Mouse (Mus musculus): ENCODE results near the gene Tmem208. TPM values are rescaled to one million over a fixed set of nuclear protein-coding genes. Genes with fewer than 3 reads are reported as not detected.

The Tmem208 gene
- polyA plus RNA-seq, 1 experiment from 2014 or later, result 124 TPM

DNA sequence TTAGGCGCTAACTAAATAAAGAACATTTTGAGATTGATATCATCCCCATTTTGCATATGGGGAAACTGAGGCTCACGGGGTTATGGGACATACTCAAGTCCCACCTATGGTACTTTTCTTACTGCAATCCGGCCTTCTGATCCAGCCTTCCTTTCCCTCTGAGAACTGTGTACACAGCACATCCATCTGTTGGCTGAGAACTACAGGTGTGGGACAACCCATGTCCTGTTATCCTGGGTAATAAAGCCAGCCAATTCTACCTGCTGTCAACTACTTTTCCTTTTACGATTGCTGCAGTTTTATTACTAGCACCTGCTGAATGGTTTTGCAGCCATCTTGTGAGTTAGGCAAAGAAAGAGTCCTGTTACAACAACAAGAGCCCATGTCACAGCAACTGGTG is 28.4 kb downstream of the Tmem208 start:
- Histone ChIP-seq H3K4me3 (replicated peaks; ENCODE audit: low read length) (no peak overlapping the region), H3K27ac (ENCODE audit: low read length) (no peak overlapping the region), H3K4me1 (ENCODE audit: control insufficient read depth, insufficient read depth, low read length) (no peaks in the 10 kb centered on the region), H3K9me3 (replicated peaks; ENCODE audit: control insufficient read depth, low read length) (no peaks in the 10 kb centered on the region), H3K4me2 (ENCODE audit: low read depth, low read length) (no peak overlapping the region), H3K9ac (ENCODE audit: low read length) (no peak overlapping the region), H3K36me3 (ENCODE audit: control insufficient read depth, insufficient read depth, low read length) (no peaks in the 10 kb centered on the region), H3K27me3 (ENCODE audit: control insufficient read depth, insufficient read depth, low read length) (peaks cover 6% of the 10 kb centered on the region; the same call in 1 of the 2 replicates)
- ATAC-seq (ENCODE audit: insufficient read depth, low FRiP score), result no peak
- 91% methylated on average over 4 of the region's 4 CpGs for WGBS

DNA sequence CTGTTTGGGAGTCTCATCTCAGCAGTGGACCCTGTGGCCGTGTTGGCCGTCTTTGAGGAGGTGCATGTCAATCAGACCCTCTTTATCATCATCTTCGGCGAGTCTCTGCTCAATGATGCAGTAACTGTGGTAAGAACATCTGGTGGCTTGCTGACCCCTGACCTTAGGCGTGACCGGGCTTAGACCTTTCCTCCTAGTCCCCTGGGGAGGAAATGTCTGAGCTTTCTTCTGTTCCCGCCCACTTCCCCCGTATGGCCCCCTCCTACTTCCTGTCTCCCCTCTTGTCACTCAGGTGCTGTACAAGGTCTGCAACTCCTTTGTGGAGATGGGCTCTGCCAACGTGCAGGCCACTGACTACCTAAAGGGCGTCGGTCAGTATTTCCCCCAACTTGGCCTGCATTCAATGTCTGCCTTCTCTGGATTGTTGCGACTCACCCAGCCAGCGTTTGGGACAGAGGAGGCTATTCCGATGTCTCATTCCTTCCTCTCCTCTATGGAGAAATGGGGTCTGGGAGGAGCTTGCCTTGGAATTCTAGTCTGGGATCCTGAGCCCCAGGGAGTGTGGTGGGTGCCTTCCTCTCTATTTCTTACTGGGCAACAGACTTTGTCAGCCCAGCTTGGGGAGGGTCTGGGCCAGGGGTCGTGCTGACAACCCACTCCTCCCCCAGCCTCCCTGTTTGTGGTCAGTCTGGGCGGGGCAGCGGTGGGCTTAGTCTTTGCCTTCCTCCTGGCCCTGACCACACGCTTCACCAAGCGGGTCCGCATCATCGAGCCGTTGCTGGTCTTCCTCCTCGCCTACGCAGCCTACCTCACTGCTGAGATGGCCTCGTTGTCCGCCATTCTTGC is 29.2 kb downstream of the Tmem208 start:
- Histone ChIP-seq H3K9me3 (replicated peaks; ENCODE audit: control insufficient read depth, low read length) (no peaks in the 10 kb centered on the region), H3K36me3 (ENCODE audit: control insufficient read depth, insufficient read depth, low read length) (no peaks in the 10 kb centered on the region), H3K4me2 (ENCODE audit: low read depth, low read length) (no peak overlapping the region), H3K4me1 (ENCODE audit: control insufficient read depth, insufficient read depth, low read length) (no peaks in the 10 kb centered on the region), H3K27ac (ENCODE audit: low read length) (no peak overlapping the region), H3K9ac (ENCODE audit: low read length) (no peak overlapping the region), H3K4me3 (replicated peaks; ENCODE audit: low read length) (no peak overlapping the region), H3K27me3 (ENCODE audit: control insufficient read depth, insufficient read depth, low read length) (peaks cover 3% of the 10 kb centered on the region; the same call in 1 of the 2 replicates)
- WGBS, result 71% methylated on average over 26 of the region's 26 CpGs
- ATAC-seq (ENCODE audit: insufficient read depth, low FRiP score), result no peak

DNA sequence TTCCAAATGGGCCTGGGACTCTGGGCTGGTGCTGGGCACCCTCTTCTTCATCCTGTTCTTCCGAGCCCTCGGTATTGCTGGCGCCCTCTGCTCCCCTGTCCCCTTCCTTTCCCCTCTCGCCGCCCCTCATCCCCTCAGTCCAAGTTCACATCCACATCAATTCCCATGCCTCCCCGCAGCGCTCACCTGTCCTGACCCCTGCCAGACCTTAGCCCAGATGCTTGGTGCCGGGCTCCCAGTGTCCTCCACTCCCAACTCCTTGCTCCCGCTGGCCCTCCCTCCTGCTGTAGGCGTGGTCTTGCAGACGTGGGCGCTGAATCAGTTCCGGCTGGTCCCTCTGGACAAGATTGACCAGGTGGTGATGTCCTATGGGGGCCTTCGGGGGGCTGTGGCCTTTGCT is 30.5 kb downstream of the Tmem208 start:
- no peaks in the 10 kb centered on the region for H3K27me3 ChIP-seq (ENCODE audit: control insufficient read depth, insufficient read depth, low read length)
- H3K27ac ChIP-seq (ENCODE audit: low read length), result no peak overlapping the region
- no peaks in the 10 kb centered on the region for H3K9me3 ChIP-seq (replicated peaks; ENCODE audit: control insufficient read depth, low read length)
- no peak overlapping the region for H3K4me2 ChIP-seq (ENCODE audit: low read depth, low read length)
- H3K9ac ChIP-seq (ENCODE audit: low read length), result no peak overlapping the region
- H3K36me3 ChIP-seq (ENCODE audit: control insufficient read depth, insufficient read depth, low read length), result no peaks in the 10 kb centered on the region
- WGBS, result 82% methylated on average over 14 of the region's 14 CpGs
- no peak overlapping the region for H3K4me3 ChIP-seq (replicated peaks; ENCODE audit: low read length)
- ATAC-seq (ENCODE audit: insufficient read depth, low FRiP score), result no peak
- no peaks in the 10 kb centered on the region for H3K4me1 ChIP-seq (ENCODE audit: control insufficient read depth, insufficient read depth, low read length)

DNA sequence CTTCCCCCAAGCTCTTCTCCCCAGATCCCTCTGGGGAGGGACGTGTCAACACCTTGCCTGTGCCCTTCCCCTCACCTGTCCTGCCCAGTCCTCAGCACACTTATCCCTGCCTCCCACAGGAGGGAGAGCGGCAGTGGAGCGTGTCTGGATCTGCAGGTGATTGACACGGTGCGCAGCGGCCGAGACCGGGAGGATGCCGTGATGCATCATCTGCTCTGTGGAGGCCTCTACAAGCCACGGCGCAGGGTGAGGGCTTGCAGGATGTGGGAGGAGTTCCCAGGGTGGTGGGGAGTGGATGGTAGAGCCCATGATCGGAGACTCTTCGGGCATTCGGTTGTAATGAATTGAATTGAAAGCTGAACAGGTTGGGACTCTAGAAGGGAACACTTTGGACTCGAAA is 33.1 kb downstream of the Tmem208 start:
- H3K27ac ChIP-seq (ENCODE audit: low read length), result no peak overlapping the region
- no peak overlapping the region for H3K4me3 ChIP-seq (replicated peaks; ENCODE audit: low read length)
- no peak overlapping the region for H3K4me2 ChIP-seq (ENCODE audit: low read depth, low read length)
- peaks cover 5% of the 10 kb centered on the region; the same call in 1 of the 2 replicates for H3K4me1 ChIP-seq (ENCODE audit: control insufficient read depth, insufficient read depth, low read length)
- H3K9me3 ChIP-seq (replicated peaks; ENCODE audit: control insufficient read depth, low read length), result no peaks in the 10 kb centered on the region
- 64% methylated on average over 15 of the region's 15 CpGs for WGBS
- H3K9ac ChIP-seq (ENCODE audit: low read length), result no peak overlapping the region
- H3K27me3 ChIP-seq (ENCODE audit: control insufficient read depth, insufficient read depth, low read length), result no peaks in the 10 kb centered on the region
- peak; percentile 38 for ATAC-seq (ENCODE audit: insufficient read depth, low FRiP score)
- H3K36me3 ChIP-seq (ENCODE audit: control insufficient read depth, insufficient read depth, low read length), result no peaks in the 10 kb centered on the region

DNA sequence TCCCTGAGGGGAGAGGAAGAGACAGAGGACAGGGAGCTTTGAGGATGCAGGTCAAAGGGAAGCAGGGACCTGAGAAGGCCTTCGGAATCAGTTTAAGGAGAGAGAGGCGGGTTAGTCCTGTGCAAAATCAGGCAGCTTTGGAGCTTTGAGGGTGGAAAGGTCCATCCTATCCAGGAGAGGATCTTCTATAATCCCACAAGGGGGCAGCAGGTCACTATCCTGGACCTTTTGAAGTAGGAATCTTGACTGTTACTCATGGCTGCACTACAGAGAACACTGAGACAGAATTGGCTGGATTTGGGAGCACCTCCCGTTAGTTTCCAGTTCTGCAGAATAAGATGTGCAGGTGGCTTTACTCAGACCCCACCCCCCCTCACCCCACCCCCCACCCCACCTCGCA is 33.5 kb downstream of the Tmem208 start:
- Histone ChIP-seq H3K9ac (ENCODE audit: low read length) (no peak overlapping the region), H3K27me3 (ENCODE audit: control insufficient read depth, insufficient read depth, low read length) (no peaks in the 10 kb centered on the region), H3K9me3 (replicated peaks; ENCODE audit: control insufficient read depth, low read length) (no peaks in the 10 kb centered on the region), H3K4me2 (ENCODE audit: low read depth, low read length) (no peak overlapping the region), H3K27ac (ENCODE audit: low read length) (no peak overlapping the region), H3K4me3 (replicated peaks; ENCODE audit: low read length) (no peak overlapping the region), H3K4me1 (ENCODE audit: control insufficient read depth, insufficient read depth, low read length) (peaks cover 5% of the 10 kb centered on the region; the same call in 1 of the 2 replicates), H3K36me3 (ENCODE audit: control insufficient read depth, insufficient read depth, low read length) (no peaks in the 10 kb centered on the region)
- WGBS, result 40% methylated on average over 4 of the region's 4 CpGs
- no peak for ATAC-seq (ENCODE audit: insufficient read depth, low FRiP score)

DNA sequence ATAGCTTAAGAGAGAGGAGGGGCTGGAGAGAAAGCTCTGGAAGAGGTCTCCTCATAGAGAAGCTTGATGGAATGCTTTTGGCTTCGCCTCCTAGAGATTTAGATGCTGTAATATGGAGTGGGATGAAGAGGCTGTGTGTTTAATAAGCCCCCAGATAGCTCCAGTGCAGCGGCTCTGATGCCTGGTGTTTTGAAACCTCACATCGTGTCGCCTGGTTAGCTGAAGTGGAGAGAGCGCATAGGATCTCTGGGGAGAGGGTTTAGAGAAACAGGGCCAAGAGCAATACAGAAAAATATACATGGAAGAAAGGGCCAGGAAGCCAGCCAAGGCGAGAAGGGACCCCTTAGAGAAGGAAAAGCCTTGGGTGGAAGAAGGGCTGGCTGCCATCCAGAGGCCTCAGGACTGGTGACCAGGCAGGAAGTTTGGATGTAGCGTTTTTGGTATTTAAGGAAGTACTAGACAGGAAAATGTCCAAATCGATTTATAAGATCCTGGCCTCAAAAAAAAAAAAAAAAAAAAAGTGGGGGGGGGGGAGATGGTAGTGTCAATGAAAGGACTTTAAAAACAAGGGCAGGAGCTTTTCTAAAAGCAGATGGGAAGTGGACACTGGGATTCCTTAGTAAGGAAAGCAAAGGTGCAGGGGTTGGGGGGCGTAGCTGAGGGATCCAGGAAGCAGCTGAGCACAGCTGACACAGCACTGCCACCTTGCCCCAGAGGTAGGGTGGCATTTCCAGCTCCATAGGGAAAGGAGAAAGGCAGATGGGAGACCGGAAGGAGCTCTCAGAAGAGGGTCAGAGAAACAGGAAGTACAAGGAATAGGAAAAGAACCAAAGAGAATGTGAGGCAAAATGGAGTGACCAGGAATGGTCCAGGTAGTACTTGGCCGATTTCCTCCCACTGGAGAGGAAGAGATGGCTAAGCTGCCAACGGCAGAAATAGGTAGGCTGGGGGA is 35.9 kb downstream of the Tmem208 start:
- Histone ChIP-seq H3K9me3 (replicated peaks; ENCODE audit: control insufficient read depth, low read length) (no peaks in the 10 kb centered on the region), H3K27ac (ENCODE audit: low read length) (peak overlapping the region; percentile 69), H3K4me1 (ENCODE audit: control insufficient read depth, insufficient read depth, low read length) (peaks cover 5% of the 10 kb centered on the region; the same call in 1 of the 2 replicates), H3K27me3 (ENCODE audit: control insufficient read depth, insufficient read depth, low read length) (no peaks in the 10 kb centered on the region), H3K4me3 (replicated peaks; ENCODE audit: low read length) (no peak overlapping the region), H3K4me2 (ENCODE audit: low read depth, low read length) (no peak overlapping the region), H3K36me3 (ENCODE audit: control insufficient read depth, insufficient read depth, low read length) (no peaks in the 10 kb centered on the region), H3K9ac (ENCODE audit: low read length) (no peak overlapping the region)
- 47% methylated on average over 12 of the region's 12 CpGs for WGBS
- no peak; the same call in 1 of the 2 replicates for ATAC-seq (ENCODE audit: insufficient read depth, low FRiP score)

DNA sequence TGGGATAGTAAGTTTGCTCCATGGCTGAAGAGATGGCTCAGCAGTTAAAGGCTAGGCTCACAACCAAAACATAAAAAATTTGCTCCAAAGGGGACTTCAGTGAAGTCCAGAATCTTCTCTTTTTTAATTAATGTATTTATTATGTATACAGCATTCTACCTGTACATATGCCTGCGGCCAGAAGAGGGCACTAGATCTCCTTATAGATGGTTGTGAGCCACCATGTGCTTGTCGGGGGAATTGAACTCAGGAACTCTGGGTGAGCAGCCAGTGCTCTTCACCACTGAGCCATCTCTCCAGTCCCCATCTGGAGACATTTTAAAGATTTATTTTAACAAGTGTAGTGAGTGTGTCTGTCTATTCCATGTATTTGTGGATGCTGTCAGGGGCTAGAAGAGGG is 41.0 kb downstream of the Tmem208 start:
- Histone ChIP-seq H3K9ac (ENCODE audit: low read length) (no peak overlapping the region), H3K36me3 (ENCODE audit: control insufficient read depth, insufficient read depth, low read length) (no peaks in the 10 kb centered on the region), H3K27me3 (ENCODE audit: control insufficient read depth, insufficient read depth, low read length) (no peaks in the 10 kb centered on the region), H3K4me2 (ENCODE audit: low read depth, low read length) (no peak overlapping the region), H3K4me3 (replicated peaks; ENCODE audit: low read length) (no peak overlapping the region), H3K9me3 (replicated peaks; ENCODE audit: control insufficient read depth, low read length) (no peaks in the 10 kb centered on the region), H3K4me1 (ENCODE audit: control insufficient read depth, insufficient read depth, low read length) (peaks cover 5% of the 10 kb centered on the region; the same call in 1 of the 2 replicates), H3K27ac (ENCODE audit: low read length) (no peak overlapping the region)
- 71% methylated on average over 2 of the region's 2 CpGs for WGBS
- no peak for ATAC-seq (ENCODE audit: insufficient read depth, low FRiP score)

DNA sequence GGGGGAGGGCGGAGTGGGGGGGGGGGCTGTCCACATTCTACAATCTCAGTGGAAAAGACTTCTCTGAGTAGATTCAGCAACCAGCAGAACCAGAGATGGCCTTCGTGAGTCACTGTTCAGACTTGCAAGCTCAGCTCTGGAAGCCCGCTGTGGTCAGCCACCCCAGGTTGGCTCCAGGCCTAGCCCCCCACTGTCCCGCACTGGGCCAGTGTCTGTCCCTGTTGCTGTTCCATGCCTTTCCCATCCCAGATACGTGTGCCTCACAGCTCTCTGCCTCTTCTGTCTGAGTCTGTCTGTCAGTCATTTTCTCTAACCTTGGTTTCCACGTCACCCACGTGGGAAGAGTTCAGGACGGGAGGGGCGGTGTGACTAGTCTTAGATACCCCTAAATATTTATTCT is 46.3 kb downstream of the Tmem208 start:
- no peak overlapping the region for H3K27ac ChIP-seq (ENCODE audit: low read length)
- no peaks in the 10 kb centered on the region for H3K27me3 ChIP-seq (ENCODE audit: control insufficient read depth, insufficient read depth, low read length)
- H3K9me3 ChIP-seq (replicated peaks; ENCODE audit: control insufficient read depth, low read length), result 0 out of 2 replicates have a peak, but pooled peaks cover 5% of the 10 kb centered on the region
- H3K9ac ChIP-seq (ENCODE audit: low read length), result no peak overlapping the region
- WGBS, result 80% methylated on average over 9 of the region's 9 CpGs
- ATAC-seq (ENCODE audit: insufficient read depth, low FRiP score), result no peak
- no peak overlapping the region for H3K4me2 ChIP-seq (ENCODE audit: low read depth, low read length)
- H3K36me3 ChIP-seq (ENCODE audit: control insufficient read depth, insufficient read depth, low read length), result no peaks in the 10 kb centered on the region
- no peaks in the 10 kb centered on the region for H3K4me1 ChIP-seq (ENCODE audit: control insufficient read depth, insufficient read depth, low read length)
- H3K4me3 ChIP-seq (replicated peaks; ENCODE audit: low read length), result no peak overlapping the region

DNA sequence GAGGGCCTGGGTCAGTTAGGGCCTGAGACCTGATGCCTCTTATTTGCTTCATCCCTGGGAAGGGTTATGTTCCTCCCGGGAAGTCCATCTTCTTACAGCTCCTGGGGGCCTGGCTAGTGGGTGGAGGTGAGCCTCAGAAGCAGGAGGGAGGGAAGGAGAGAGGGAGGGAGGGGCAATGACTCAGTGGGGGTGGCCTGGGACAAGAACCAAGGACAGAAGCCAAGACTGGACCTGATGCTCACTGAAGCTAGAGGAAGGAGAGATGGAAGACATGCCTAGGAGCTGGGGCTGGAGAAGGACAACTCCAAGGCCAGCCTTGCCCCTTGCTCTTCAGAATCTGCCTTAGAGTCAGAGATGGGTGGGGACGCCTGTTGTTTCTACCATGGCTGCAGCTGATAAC is 46.9 kb downstream of the Tmem208 start, which contains the start of gene Plekhg4:
TSS of gene Plekhg4 (plus strand) at position 243 of the 400 bp plus-strand sequence.
- 56% methylated on average over 2 of the region's 2 CpGs for WGBS
- H3K9ac ChIP-seq (ENCODE audit: low read length), result no peak within 1 kb of the TSS
- H3K36me3 ChIP-seq (ENCODE audit: control insufficient read depth, insufficient read depth, low read length), result no peaks in the 10 kb centered on the region
- no peak within 1 kb of the TSS for H3K27ac ChIP-seq (ENCODE audit: low read length)
- H3K9me3 ChIP-seq (replicated peaks; ENCODE audit: control insufficient read depth, low read length), result 0 out of 2 replicates have a peak, but pooled peaks cover 5% of the 10 kb centered on the region
- H3K4me2 ChIP-seq (ENCODE audit: low read depth, low read length), result no peak within 1 kb of the TSS
- no peak for ATAC-seq (ENCODE audit: insufficient read depth, low FRiP score)
- no peak within 1 kb of the TSS for H3K4me3 ChIP-seq (replicated peaks; ENCODE audit: low read length)
- H3K27me3 ChIP-seq (ENCODE audit: control insufficient read depth, insufficient read depth, low read length), result no peaks in the 10 kb centered on the region
- H3K4me1 ChIP-seq (ENCODE audit: control insufficient read depth, insufficient read depth, low read length), result no peaks in the 10 kb centered on the region

All from stomach, embryonic 16.5 days (tissue).